Mouse (Mus musculus) cortical plate, adult 2 months (tissue): ENCODE data around the gene Ahnak.

ENCODE experiments used
- CTCF ChIP-seq: fragments of 200-500 bp; IDR thresholded peaks from 2 replicates; pipeline ENCODE4 v1.5.1; 2011; ENCODE audit warnings: mild to moderate bottlenecking, control low read depth, low read length; ENCODE audit not compliant: insufficient read depth; ENCODE audit errors: extremely low read depth
- POLR2A ChIP-seq: fragments of 200-500 bp; IDR thresholded peaks from 2 replicates; pipeline ENCODE4 v1.6.1; 2011; ENCODE audit warnings: mild to moderate bottlenecking, low read length, control low read depth; ENCODE audit not compliant: insufficient read depth; ENCODE audit errors: extremely low read depth

GRCm38 (mm10) chr19:8976535-8976934 lies 12.5 kb upstream of the Ahnak start:
- TF ChIP-seq CTCF (peak; percentile 65), POLR2A (no peak)
